Comparison of ENCODE assay signal across 8 mouse cellular contexts in the genomic region with DNA sequence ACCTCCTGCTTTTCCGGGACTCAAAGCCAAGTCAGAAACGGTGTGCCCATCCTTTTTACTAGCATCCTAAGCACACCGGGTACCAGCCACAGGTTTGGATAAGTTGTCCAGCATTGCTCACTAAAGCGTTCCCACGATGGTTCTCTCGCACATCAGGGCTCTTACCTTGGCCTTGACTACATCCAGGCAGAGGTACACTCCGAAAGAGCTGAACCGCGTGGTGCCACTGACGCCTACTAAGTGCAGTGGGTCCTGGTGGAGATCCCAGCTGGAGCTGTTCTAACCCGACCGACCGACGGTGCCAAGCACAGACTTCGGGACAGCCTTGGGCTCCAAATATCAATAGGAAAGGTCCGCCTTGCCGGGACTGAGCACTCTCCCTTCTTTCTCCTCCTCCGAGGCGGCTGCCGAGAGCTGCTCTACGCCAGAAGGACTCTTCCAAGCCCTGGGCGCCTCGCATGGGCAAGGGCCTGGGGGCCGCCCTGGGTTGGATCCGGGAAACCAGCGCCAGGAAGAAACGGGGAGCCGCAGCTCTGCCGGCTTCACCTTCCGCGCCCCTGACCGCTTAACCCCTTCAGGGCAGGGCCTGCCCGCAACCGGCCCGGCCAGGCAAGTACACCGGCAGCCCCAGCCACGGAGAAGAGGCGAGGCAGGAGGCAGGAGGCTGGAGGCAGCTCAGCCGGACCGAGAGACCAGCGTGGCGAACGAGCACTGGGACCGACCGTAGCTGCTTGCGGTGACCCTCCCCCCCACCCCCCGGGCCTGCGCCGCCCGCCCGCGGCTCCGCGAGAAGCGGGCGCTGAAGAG. TPM values are rescaled to one million over a fixed set of nuclear protein-coding genes. Genes with fewer than 3 reads are reported as not detected.
DNase-seq lines count a peak whose midpoint lies in the region; ATAC-seq and TF ChIP-seq lines count a peak whose summit lies in the region.

No protein-coding gene starts in this region.

- under 1% methylated on average over 56 of the region's 56 CpGs for WGBS in heart, embryonic 16.5 days
- WGBS in lung, embryonic 16.5 days, result 1% methylated on average over 40 of the region's 56 CpGs

- DNase-seq in CD4-positive helper T cell, adult 2 months (ENCODE audit: low read depth, low spot score), result peak; percentile 12
- DNase-seq in adrenal gland, postnatal 36 days, result peak; percentile 46 to 63
- DNase-seq in kidney, postnatal 14 days, result peak; percentile 63
- DNase-seq in ovary, postnatal 14 days (ENCODE audit: low spot score), result peak; percentile 18
- DNase-seq in urinary bladder, postnatal 36 days (ENCODE audit: low spot score in 2 of 2), result peak; percentile 27 to 30

- H3K27me3 ChIP-seq in heart, embryonic 16.5 days (ENCODE audit: control insufficient read depth, insufficient read depth, low read length), result no peaks in the 10 kb centered on the region
- H3K27me3 ChIP-seq in lung, embryonic 16.5 days (ENCODE audit: control insufficient read depth, insufficient read depth, low read depth, low read length), result no peaks in the 10 kb centered on the region

- H3K4me2 ChIP-seq in heart, embryonic 16.5 days (ENCODE audit: low read depth, low read length), result peak overlapping the region; percentile 73
- peak overlapping the region; percentile 69 for H3K4me2 ChIP-seq in lung, embryonic 16.5 days (ENCODE audit: low read depth, low read length)

- 0 out of 2 replicates have a peak, but pooled peaks have one; percentile 19 for TF ChIP-seq POLR2A in embryonic fibroblast, embryonic 13.5 days (IDR thresholded peaks at IDR 0.05; ENCODE audit: low read depth, low read length)

- peaks cover 4% of the 10 kb centered on the region; the same call in 1 of the 2 replicates for H3K4me1 ChIP-seq in embryonic fibroblast, embryonic 13.5 days (ENCODE audit: control insufficient read depth, insufficient read depth, low read length)
- peaks cover 21% of the 10 kb centered on the region for H3K4me1 ChIP-seq in heart, embryonic 16.5 days (ENCODE audit: control insufficient read depth, insufficient read depth, low read length)
- H3K4me1 ChIP-seq in lung, embryonic 16.5 days (replicated peaks; ENCODE audit: control insufficient read depth, insufficient read depth, low read length), result peaks cover 17% of the 10 kb centered on the region

- H3K4me3 ChIP-seq in embryonic fibroblast, embryonic 13.5 days (ENCODE audit: insufficient read depth, low read length), result peak overlapping the region; percentile 95
- H3K4me3 ChIP-seq in heart, embryonic 16.5 days (ENCODE audit: low read length), result peak overlapping the region; percentile 90
- peak overlapping the region; percentile 86 for H3K4me3 ChIP-seq in lung, embryonic 16.5 days (ENCODE audit: low read length)

- H3K9ac ChIP-seq in heart, embryonic 16.5 days (ENCODE audit: low read length), result peak overlapping the region; percentile 94
- peak overlapping the region; percentile 84 for H3K9ac ChIP-seq in lung, embryonic 16.5 days (ENCODE audit: low read length)

- no peak for TF ChIP-seq CTCF in embryonic fibroblast, embryonic 13.5 days (IDR thresholded peaks at IDR 0.05; ENCODE audit: borderline replicate concordance, insufficient read depth, low read length)

- no peaks in the 10 kb centered on the region for H3K36me3 ChIP-seq in heart, embryonic 16.5 days (ENCODE audit: control insufficient read depth, insufficient read depth)
- no peaks in the 10 kb centered on the region for H3K36me3 ChIP-seq in lung, embryonic 16.5 days (ENCODE audit: control insufficient read depth, insufficient read depth, low read length)

- peak; percentile 16 for ATAC-seq in heart, embryonic 16.5 days (replicated peaks; ENCODE audit: extremely low read depth, insufficient read depth, low FRiP score)
- peak; percentile 34 for ATAC-seq in lung, embryonic 16.5 days (ENCODE audit: low read depth)

- peak overlapping the region; percentile 73; the same call in 1 of the 2 replicates for H3K27ac ChIP-seq in embryonic fibroblast, embryonic 13.5 days (ENCODE audit: insufficient read depth, low read length)
- peak overlapping the region; percentile 95 for H3K27ac ChIP-seq in heart, embryonic 16.5 days (ENCODE audit: low read length)
- peak overlapping the region; percentile 87 for H3K27ac ChIP-seq in lung, embryonic 16.5 days (ENCODE audit: low read length)

- no peaks in the 10 kb centered on the region for H3K9me3 ChIP-seq in heart, embryonic 16.5 days (replicated peaks; ENCODE audit: control insufficient read depth, low read length)
- H3K9me3 ChIP-seq in lung, embryonic 16.5 days (ENCODE audit: control insufficient read depth, low read length), result no peaks in the 10 kb centered on the region

RNA-seq across cellular contexts. Expression of a gene that starts 0.8 kb away (rescaled TPM):
- 10 to 100 TPM; 23.1 to 26.8 TPM for total RNA-seq in adrenal gland, postnatal 36 days (2021)
- polyA plus RNA-seq in embryonic fibroblast, embryonic 13.5 days (2011; ENCODE audit: insufficient read length, low read depth, missing spikeins), result 42.7 and 50.9 TPM in 2 replicates
- 5.6 and 7.7 TPM in 2 replicates for polyA plus RNA-seq in heart, embryonic 16.5 days (2015; fragmentation: Nextera tagmentation; extraction: Ambion mirVana)
- polyA plus RNA-seq in lung, embryonic 16.5 days (2015; fragmentation: Nextera tagmentation; extraction: Ambion mirVana), result 5.1 and 5.5 TPM in 2 replicates

Comparison
In these comparisons a context has a peak if more than half of its experiments do, and no peak if none do; other contexts are left out.
1. Peak in every context shown above with its lines: DNase-seq, ATAC-seq, H3K4me3 ChIP-seq and H3K27ac ChIP-seq.
2. DNase-seq: peak in every context shown above with its lines; median percentile 63 in kidney, postnatal 14 days; 54 in adrenal gland, postnatal 36 days; 28 in urinary bladder, postnatal 36 days; 18 in ovary, postnatal 14 days; 12 in CD4-positive helper T cell, adult 2 months.